Mouse (Mus musculus): Measurements from ENCODE around the gene Iqgap2.

GRCm38 (mm10) chr13:95646687-95647111 is 245.0 kb downstream of the Iqgap2 start:
- TF ChIP-seq CTCF (IDR thresholded peaks at IDR 0.05; ENCODE audit: low read depth) (no peak), EP300 (optimal IDR thresholded peaks at IDR 0.05) (no peak)
